Mouse (Mus musculus) embryonic facial prominence, embryonic 14.5 days (tissue): ENCODE measurements around the gene Trmo. TPM values are rescaled to one million over a fixed set of nuclear protein-coding genes. Genes with fewer than 3 reads are reported as not detected.

Experiments
- ATAC-seq: fragments of 200-750 bp; cut with Nextera tagmentation; 2 replicates; pipeline ENCODE4 v1.8.0; 2017; ENCODE audit warnings: low read depth, moderate number of reproducible peaks, moderate TSS enrichment
- DNase-seq: peaks from one replicate; pipeline ENCODE4 v3.0.0-alpha.2; 2015; ENCODE audit warnings: low spot score
- H3K27ac ChIP-seq: fragments of 300-500 bp; sonication (generic); replicated peaks from 2 replicates; pipeline ENCODE4 v1.5.1; 2014; ENCODE audit warnings: low read depth, mild to moderate bottlenecking, low read length, moderate library complexity
- H3K27me3 ChIP-seq: fragments of 300-500 bp; sonication (generic); replicated peaks from 2 replicates; pipeline ENCODE4 v1.6.1; 2014; ENCODE audit warnings: low read length; ENCODE audit not compliant: control insufficient read depth, insufficient read depth
- H3K36me3 ChIP-seq: fragments of 300-500 bp; sonication (generic); 2 replicates; pipeline ENCODE4 v1.6.1; 2014; ENCODE audit warnings: low read length, mixed read lengths; ENCODE audit not compliant: control insufficient read depth, insufficient read depth
- H3K4me1 ChIP-seq: fragments of 300-500 bp; sonication (generic); 2 replicates; pipeline ENCODE4 v1.6.1; 2014; ENCODE audit warnings: antibody characterized with exemption, low read length; ENCODE audit not compliant: control insufficient read depth, insufficient read depth
- H3K4me2 ChIP-seq: fragments of 300-500 bp; sonication (generic); 2 replicates; pipeline ENCODE4 v1.6.1; 2014; ENCODE audit warnings: low read depth, mild to moderate bottlenecking, low read length, moderate library complexity, mixed read lengths
- H3K4me3 ChIP-seq: fragments of 300-500 bp; sonication (generic); 2 replicates; pipeline ENCODE4 v1.5.1; 2014; ENCODE audit warnings: low read depth, mild to moderate bottlenecking, low read length
- H3K9ac ChIP-seq: fragments of 300-500 bp; sonication (generic); 2 replicates; pipeline ENCODE4 v1.6.1; 2014; ENCODE audit warnings: low read depth, mild to moderate bottlenecking, low read length, moderate library complexity, mixed read lengths
- H3K9me3 ChIP-seq: fragments of 300-500 bp; sonication (generic); 2 replicates; pipeline ENCODE4 v1.6.1; 2016; ENCODE audit warnings: low read length; ENCODE audit not compliant: control insufficient read depth
- WGBS: fragments of 180-500 bp; shearing (Covaris S2); extraction: QIAGEN DNeasy Blood & Tissue Kit; methylation state at CpG from one replicate; pipeline ENCODE4 v1.1.7; 2014; 5-methylcytosine and 5-hydroxymethylcytosine counted together
- polyA plus RNA-seq: library from polyadenylated mRNA; unstranded; fragments of >200 nt; fragmentation: Nextera tagmentation; extraction: Ambion mirVana; gene quantifications from 2 replicates; pipeline ENCODE4 v1.2.1, GENCODE M21; 2014

Trmo gene
- polyA plus RNA-seq, 1 experiment from 2014 or later: 8.8 TPM

DNA sequence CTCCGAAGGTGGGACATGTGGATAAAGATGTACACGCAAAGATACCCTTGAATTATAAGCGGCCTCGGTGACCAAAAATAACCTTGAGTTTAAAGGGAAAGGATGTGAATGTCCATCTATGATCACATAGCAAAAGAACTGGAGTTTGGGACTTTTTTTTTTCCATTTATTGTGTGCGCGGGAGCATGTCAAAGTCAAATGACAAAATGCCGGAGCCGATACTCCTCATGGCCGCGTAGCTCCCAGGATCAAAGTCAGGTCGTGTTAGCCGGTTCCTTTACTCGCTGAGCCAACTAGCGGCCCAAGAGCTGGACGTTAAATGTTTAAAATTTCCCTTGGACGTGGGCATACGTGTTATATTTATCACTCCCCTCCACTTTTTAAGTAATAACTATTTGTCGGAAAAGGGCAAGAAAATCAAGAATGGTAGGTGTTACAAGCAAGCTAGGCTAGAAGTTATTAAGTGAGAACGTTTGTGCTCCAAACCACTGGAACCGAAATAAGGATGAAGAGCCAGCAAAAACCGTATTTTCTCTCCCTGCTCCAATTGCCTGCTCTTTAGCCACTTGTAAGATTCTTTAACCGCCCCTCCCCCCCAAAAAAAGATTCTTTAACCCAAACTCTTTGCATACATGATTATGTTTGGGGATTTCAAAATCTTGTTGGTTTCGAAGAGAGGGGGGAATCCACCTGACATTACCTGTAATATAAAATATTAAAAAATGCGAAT is 540 bp upstream of the Trmo start:
- Histone ChIP-seq H3K27me3 (no peaks in the 10 kb centered on the region; the same call in 1 of the 2 replicates), H3K9me3 (no peaks in the 10 kb centered on the region), H3K4me2 (peak overlapping the region; percentile 75), H3K4me1 (no peaks in the 10 kb centered on the region), H3K27ac (peak overlapping the region; percentile 94), H3K9ac (peak overlapping the region; percentile 92), H3K36me3 (peaks cover 12% of the 10 kb centered on the region; the same call in 1 of the 2 replicates), H3K4me3 (peak overlapping the region; percentile 71)
- DNase-seq (peak; percentile 73), ATAC-seq (no peak)
- WGBS: 2% methylated on average over 24 of the region's 24 CpGs

DNA sequence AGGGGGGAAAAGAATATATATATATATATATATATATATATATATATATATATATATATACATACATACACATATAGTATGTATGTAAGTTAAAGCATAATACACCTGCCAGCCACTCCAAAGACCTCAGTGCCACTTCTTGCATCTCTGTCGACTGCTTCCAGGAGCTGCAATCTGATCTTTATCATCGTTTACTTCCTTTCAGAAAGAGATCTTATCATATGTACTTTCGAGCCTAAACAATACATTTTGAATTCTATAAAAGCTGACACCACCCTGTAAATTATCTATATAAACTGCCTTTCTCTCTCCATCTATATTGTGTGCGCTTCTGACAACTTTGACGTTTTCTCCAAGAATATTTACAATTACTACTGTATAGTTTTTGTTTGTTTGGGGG is 681 bp downstream of the Trmo start:
- Histone ChIP-seq H3K4me2 (peak overlapping the region; percentile 75), H3K4me3 (peak overlapping the region; percentile 71), H3K27me3 (no peaks in the 10 kb centered on the region; the same call in 1 of the 2 replicates), H3K9me3 (no peaks in the 10 kb centered on the region), H3K9ac (peak overlapping the region; percentile 92), H3K4me1 (no peaks in the 10 kb centered on the region), H3K36me3 (peaks cover 21% of the 10 kb centered on the region; the same call in 1 of the 2 replicates), H3K27ac (0 out of 2 replicates have a peak overlapping the region, but pooled peaks have one; percentile 28)
- WGBS: 27% methylated on average over 5 of the region's 5 CpGs
- no peak for DNase-seq
- ATAC-seq: no peak

DNA sequence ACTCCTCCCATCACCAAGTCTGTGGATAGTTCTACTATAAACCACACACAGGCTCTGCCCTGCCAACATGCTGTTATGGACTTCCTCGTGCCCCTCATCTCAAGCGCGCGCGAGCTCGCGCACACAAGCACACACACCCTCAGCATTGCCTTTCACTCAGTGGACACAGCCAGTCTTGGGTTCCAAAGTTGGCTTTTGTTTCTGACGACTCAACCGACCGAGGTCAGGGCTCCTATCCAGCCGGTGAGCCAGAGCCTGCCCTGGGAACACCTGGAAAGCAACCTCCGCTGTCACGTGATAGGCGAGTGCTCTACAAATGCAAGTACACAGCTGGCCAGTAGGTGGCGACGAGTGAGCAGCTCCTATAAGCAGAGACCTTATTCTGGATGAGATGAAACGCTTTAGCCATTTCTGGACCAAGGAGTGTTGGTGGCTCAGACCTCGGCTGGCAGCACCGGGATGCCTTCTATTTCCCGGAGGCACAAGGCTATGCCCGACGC is 14.3 kb downstream of the Trmo start:
- WGBS: 19% methylated on average over 22 of the region's 22 CpGs
- Histone ChIP-seq H3K27ac (no peak overlapping the region), H3K27me3 (no peaks in the 10 kb centered on the region), H3K36me3 (peaks cover 24% of the 10 kb centered on the region), H3K9me3 (no peaks in the 10 kb centered on the region), H3K4me1 (no peaks in the 10 kb centered on the region), H3K4me3 (peak overlapping the region; percentile 34), H3K4me2 (peak overlapping the region; percentile 62), H3K9ac (peak overlapping the region; percentile 51)
- DNase-seq (peak; percentile 84), ATAC-seq (peak; percentile 78)

DNA sequence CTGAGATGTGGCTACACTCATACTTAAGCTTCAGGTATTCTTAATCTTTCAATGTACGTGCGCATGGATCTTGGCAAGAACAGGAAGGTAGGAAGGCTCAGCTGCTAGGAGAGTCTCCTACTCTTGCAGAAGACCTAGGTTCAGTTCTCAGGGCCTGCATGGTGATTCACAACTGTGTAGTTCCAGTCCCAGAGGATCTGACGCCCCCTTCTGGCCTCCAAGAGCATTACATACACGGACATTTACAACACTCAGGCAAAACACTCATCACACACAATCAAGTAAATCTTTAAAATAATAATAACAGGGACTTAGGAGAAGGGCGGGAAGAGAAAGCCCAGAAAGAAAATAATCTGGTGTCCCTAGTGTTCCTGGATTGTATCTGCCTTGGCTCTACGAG is 14.8 kb downstream of the Trmo start:
- DNase-seq: no peak
- WGBS: 61% methylated on average over 6 of the region's 6 CpGs

DNA sequence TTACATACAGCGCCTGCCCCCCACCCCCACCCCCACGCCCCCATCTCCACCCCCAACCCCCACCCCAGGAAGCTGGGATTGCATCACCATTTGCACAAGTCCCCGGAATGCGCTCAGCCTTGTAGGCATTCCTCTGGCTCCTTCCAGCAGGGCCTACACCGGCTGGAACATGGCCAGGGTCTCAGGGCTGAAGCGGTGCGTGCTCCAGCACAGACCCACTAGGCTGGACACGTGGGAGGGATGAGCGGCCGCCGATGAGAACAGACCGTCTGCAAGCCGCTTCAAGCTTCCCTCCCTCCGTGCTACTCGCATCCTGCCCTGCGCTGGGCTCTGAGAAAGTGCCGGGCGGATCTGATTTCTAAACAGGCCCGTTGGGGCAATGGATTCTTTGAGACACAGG is 18.2 kb downstream of the Trmo start:
- ATAC-seq: peak; percentile 87
- Histone ChIP-seq H3K9ac (peak overlapping the region; percentile 55; the same call in 1 of the 2 replicates), H3K4me2 (peak overlapping the region; percentile 51), H3K9me3 (no peaks in the 10 kb centered on the region), H3K27ac (no peak overlapping the region), H3K4me3 (peak overlapping the region; percentile 25), H3K36me3 (no peaks in the 10 kb centered on the region), H3K27me3 (no peaks in the 10 kb centered on the region), H3K4me1 (peaks cover 4% of the 10 kb centered on the region; the same call in 1 of the 2 replicates)
- peak; percentile 92 for DNase-seq
- WGBS: 2% methylated on average over 14 of the region's 19 CpGs

More for the DNA sequence above, 14.8 kb downstream of the Trmo start:
- Histone ChIP-seq H3K36me3 (peaks cover 20% of the 10 kb centered on the region), H3K4me3 (peak overlapping the region; percentile 34), H3K4me1 (no peaks in the 10 kb centered on the region), H3K27me3 (no peaks in the 10 kb centered on the region), H3K4me2 (peak overlapping the region; percentile 62), H3K27ac (no peak overlapping the region), H3K9me3 (no peaks in the 10 kb centered on the region), H3K9ac (no peak overlapping the region)
- no peak for ATAC-seq

DNA sequence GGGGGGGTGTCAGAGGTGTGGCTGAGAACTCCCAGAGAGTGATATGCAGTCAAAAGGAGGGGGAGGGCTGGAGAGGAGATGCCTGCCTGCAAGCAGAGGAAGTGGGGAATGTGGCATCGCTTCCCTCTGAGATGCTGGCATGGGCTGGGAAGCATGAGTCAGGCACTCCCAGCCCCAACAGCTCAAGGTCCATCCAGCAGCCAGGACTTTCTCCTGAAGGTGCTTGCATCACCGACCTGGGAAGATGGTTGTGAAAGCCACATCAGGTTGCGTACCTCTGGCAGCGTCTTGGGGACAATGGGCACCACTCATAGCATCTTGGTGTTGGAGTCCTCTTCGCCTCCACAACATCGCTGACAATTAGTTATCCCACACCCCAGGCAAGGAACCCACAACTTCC is 18.8 kb downstream of the Trmo start:
- Histone ChIP-seq H3K4me3 (no peak overlapping the region), H3K4me1 (peaks cover 4% of the 10 kb centered on the region; the same call in 1 of the 2 replicates), H3K36me3 (no peaks in the 10 kb centered on the region), H3K27ac (no peak overlapping the region), H3K4me2 (no peak overlapping the region), H3K9me3 (no peaks in the 10 kb centered on the region), H3K9ac (no peak overlapping the region), H3K27me3 (no peaks in the 10 kb centered on the region)
- ATAC-seq (no peak), DNase-seq (no peak)
- WGBS: 43% methylated on average over 6 of the region's 6 CpGs

DNA sequence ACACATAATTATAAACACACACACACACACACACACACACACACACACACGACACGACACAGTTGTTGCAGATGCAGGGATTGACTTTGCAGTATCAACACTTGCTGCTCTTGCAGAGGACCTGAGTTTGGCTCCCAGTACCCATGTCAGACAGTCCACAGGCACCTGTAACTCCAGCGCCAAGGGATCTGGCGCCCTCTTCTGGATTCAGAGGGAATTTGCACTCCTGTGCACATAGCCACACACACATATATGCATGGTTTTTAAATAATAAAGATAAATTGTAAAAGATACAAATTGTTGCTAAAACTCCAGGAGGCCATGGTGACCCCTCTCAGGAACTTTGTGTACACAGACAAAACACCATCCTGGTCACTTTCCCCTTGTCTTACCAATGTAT is 20.2 kb downstream of the Trmo start:
- Histone ChIP-seq H3K4me3 (no peak overlapping the region), H3K36me3 (no peaks in the 10 kb centered on the region), H3K27me3 (no peaks in the 10 kb centered on the region), H3K4me2 (no peak overlapping the region), H3K9ac (no peak overlapping the region), H3K4me1 (peaks cover 4% of the 10 kb centered on the region; the same call in 1 of the 2 replicates), H3K27ac (no peak overlapping the region), H3K9me3 (no peaks in the 10 kb centered on the region)
- no peak for ATAC-seq
- WGBS: 56% methylated on average over 4 of the region's 4 CpGs
- DNase-seq: no peak

DNA sequence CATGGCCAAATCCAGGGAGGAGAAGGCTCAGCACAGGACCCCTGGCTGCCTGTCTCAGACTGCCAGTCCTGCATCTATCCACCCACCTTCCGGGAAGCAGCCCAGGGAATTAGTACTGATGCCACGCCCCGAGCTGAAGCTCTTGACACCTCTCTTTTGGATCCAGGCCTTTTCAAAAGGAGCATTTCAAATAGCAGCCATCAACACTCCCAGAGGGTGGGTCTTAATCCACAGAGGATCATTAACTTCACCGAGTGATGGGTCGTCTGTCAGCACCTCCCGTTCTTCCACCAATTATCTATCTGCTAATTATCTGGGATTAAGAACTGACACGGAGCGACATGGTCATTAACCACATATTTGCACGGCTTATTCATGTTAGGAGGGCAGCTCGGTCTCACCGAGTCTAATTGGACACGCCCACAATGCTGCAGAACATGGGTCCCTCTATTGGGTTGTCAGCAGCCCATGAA is 21.7 kb downstream of the Trmo start:
- Histone ChIP-seq H3K4me2 (no peak overlapping the region), H3K9me3 (no peaks in the 10 kb centered on the region), H3K9ac (no peak overlapping the region), H3K4me1 (peaks cover 4% of the 10 kb centered on the region; the same call in 1 of the 2 replicates), H3K27me3 (no peaks in the 10 kb centered on the region), H3K27ac (no peak overlapping the region), H3K36me3 (no peaks in the 10 kb centered on the region), H3K4me3 (no peak overlapping the region)
- 13% methylated on average over 12 of the region's 12 CpGs for WGBS
- DNase-seq: peak; percentile 50
- peak; percentile 74 for ATAC-seq
